Mouse (Mus musculus): ENCODE measurements around the gene Slc35f4. TPM values are rescaled to one million over a fixed set of nuclear protein-coding genes. Genes with fewer than 3 reads are reported as not detected.
"Not testable (repeated sequence)": the region's sequence is repeated elsewhere in the genome, so short reads cannot be mapped to it uniquely, and the experiment has no call there.

The Slc35f4 gene
- total and polyA plus RNA-seq, 2 experiments = not detected

- DNase-seq (ENCODE audit: extremely low read depth, low read depth, low spot score) = no peak
- no peaks in the 10 kb centered on the region for H3K4me1 ChIP-seq (ENCODE audit: control insufficient read depth, insufficient read depth, low read length)
- H3K9ac ChIP-seq (ENCODE audit: low read depth, low read length) = no peak overlapping the region
- no peaks in the 10 kb centered on the region for H3K36me3 ChIP-seq (ENCODE audit: control insufficient read depth, insufficient read depth, low read length)
- no peaks in the 10 kb centered on the region for H3K27me3 ChIP-seq (ENCODE audit: control insufficient read depth, insufficient read depth, low read length)
- no peaks in the 10 kb centered on the region for H3K79me2 ChIP-seq (ENCODE audit: control insufficient read depth, insufficient read depth, low read length)
- H3K27ac ChIP-seq (replicated peaks; ENCODE audit: insufficient read depth, low read depth, low read length) = no peak overlapping the region
- TF ChIP-seq CTCF (IDR thresholded peaks at IDR 0.05; ENCODE audit: low read depth, low read length) = no peak
- TF ChIP-seq POLR2A (IDR thresholded peaks at IDR 0.05; ENCODE audit: extremely low read depth, insufficient read depth, low read length) = no peak
- no peak overlapping the region for H3K4me3 ChIP-seq (ENCODE audit: insufficient read depth, low read depth, low read length)
- 80% methylated on average over 3 of the region's 3 CpGs for WGBS
These were observed 235.7 kb downstream of the Slc35f4 start for GRCm38 (mm10) chr14:49290029-49290745.

GRCm38 (mm10) chr14:49283784-49284655, 241.8 kb downstream of the Slc35f4 start:
- Histone ChIP-seq H3K27me3 (ENCODE audit: control insufficient read depth, insufficient read depth, low read length) (no peaks in the 10 kb centered on the region), H3K9ac (ENCODE audit: low read depth, low read length) (no peak overlapping the region), H3K36me3 (ENCODE audit: control insufficient read depth, insufficient read depth, low read length) (no peaks in the 10 kb centered on the region), H3K4me3 (ENCODE audit: insufficient read depth, low read depth, low read length) (no peak overlapping the region), H3K4me1 (ENCODE audit: control insufficient read depth, insufficient read depth, low read length) (no peaks in the 10 kb centered on the region), H3K27ac (replicated peaks; ENCODE audit: insufficient read depth, low read depth, low read length) (no peak overlapping the region), H3K79me2 (ENCODE audit: control insufficient read depth, insufficient read depth, low read length) (no peaks in the 10 kb centered on the region)
- WGBS = 78% methylated on average over 7 of the region's 7 CpGs
- no peak for DNase-seq (ENCODE audit: extremely low read depth, low read depth, low spot score)
- TF ChIP-seq POLR2A (IDR thresholded peaks at IDR 0.05; ENCODE audit: extremely low read depth, insufficient read depth, low read length) (no peak), CTCF (IDR thresholded peaks at IDR 0.05; ENCODE audit: low read depth, low read length) (no peak)

GRCm38 (mm10) chr14:49278880-49279279, 247.0 kb downstream of the Slc35f4 start:
- H3K27me3 ChIP-seq (ENCODE audit: control insufficient read depth, insufficient read depth, low read length) = no peaks in the 10 kb centered on the region
- 73% methylated on average over 6 of the region's 6 CpGs for WGBS
- H3K79me2 ChIP-seq (ENCODE audit: control insufficient read depth, insufficient read depth, low read length) = no peaks in the 10 kb centered on the region
- H3K4me3 ChIP-seq (ENCODE audit: insufficient read depth, low read depth, low read length) = no peak overlapping the region
- H3K9ac ChIP-seq (ENCODE audit: low read depth, low read length) = no peak overlapping the region
- DNase-seq (ENCODE audit: extremely low read depth, low read depth, low spot score) = no peak
- TF ChIP-seq POLR2A (IDR thresholded peaks at IDR 0.05; ENCODE audit: extremely low read depth, insufficient read depth, low read length) = no peak
- no peak for TF ChIP-seq CTCF (IDR thresholded peaks at IDR 0.05; ENCODE audit: low read depth, low read length)
- no peaks in the 10 kb centered on the region for H3K36me3 ChIP-seq (ENCODE audit: control insufficient read depth, insufficient read depth, low read length)
- no peak overlapping the region for H3K27ac ChIP-seq (replicated peaks; ENCODE audit: insufficient read depth, low read depth, low read length)
- H3K4me1 ChIP-seq (ENCODE audit: control insufficient read depth, insufficient read depth, low read length) = no peaks in the 10 kb centered on the region

GRCm38 (mm10) chr14:49278479-49278878, 247.4 kb downstream of the Slc35f4 start:
- not testable (repeated sequence) for H3K36me3 ChIP-seq (ENCODE audit: control insufficient read depth, insufficient read depth, low read length); H3K79me2 ChIP-seq (ENCODE audit: control insufficient read depth, insufficient read depth, low read length); H3K27ac ChIP-seq (replicated peaks; ENCODE audit: insufficient read depth, low read depth, low read length); H3K27me3 ChIP-seq (ENCODE audit: control insufficient read depth, insufficient read depth, low read length); H3K4me1 ChIP-seq (ENCODE audit: control insufficient read depth, insufficient read depth, low read length); H3K9ac ChIP-seq (ENCODE audit: low read depth, low read length); H3K4me3 ChIP-seq (ENCODE audit: insufficient read depth, low read depth, low read length); DNase-seq (ENCODE audit: extremely low read depth, low read depth, low spot score)
- WGBS = 87% methylated on average over 9 of the region's 9 CpGs

GRCm38 (mm10) chr14:49277642-49278041, 248.2 kb downstream of the Slc35f4 start:
- WGBS = 51% methylated on average over 3 of the region's 3 CpGs
- no peaks in the 10 kb centered on the region for H3K79me2 ChIP-seq (ENCODE audit: control insufficient read depth, insufficient read depth, low read length)
- no peak overlapping the region for H3K4me3 ChIP-seq (ENCODE audit: insufficient read depth, low read depth, low read length)
- TF ChIP-seq POLR2A (IDR thresholded peaks at IDR 0.05; ENCODE audit: extremely low read depth, insufficient read depth, low read length) (no peak), CTCF (IDR thresholded peaks at IDR 0.05; ENCODE audit: low read depth, low read length) (no peak)
- H3K4me1 ChIP-seq (ENCODE audit: control insufficient read depth, insufficient read depth, low read length) = no peaks in the 10 kb centered on the region
- no peak for DNase-seq (ENCODE audit: extremely low read depth, low read depth, low spot score)
- no peak overlapping the region for H3K27ac ChIP-seq (replicated peaks; ENCODE audit: insufficient read depth, low read depth, low read length)
- no peaks in the 10 kb centered on the region for H3K27me3 ChIP-seq (ENCODE audit: control insufficient read depth, insufficient read depth, low read length)
- H3K9ac ChIP-seq (ENCODE audit: low read depth, low read length) = no peak overlapping the region
- no peaks in the 10 kb centered on the region for H3K36me3 ChIP-seq (ENCODE audit: control insufficient read depth, insufficient read depth, low read length)

- H3K79me2 ChIP-seq (ENCODE audit: control insufficient read depth, insufficient read depth, low read length) = no peaks in the 10 kb centered on the region
- DNase-seq (ENCODE audit: extremely low read depth, low read depth, low spot score) = no peak
- H3K27me3 ChIP-seq (ENCODE audit: control insufficient read depth, insufficient read depth, low read length) = no peaks in the 10 kb centered on the region
- H3K27ac ChIP-seq (replicated peaks; ENCODE audit: insufficient read depth, low read depth, low read length) = no peak overlapping the region
- WGBS = 16% methylated on average over 2 of the region's 2 CpGs
- no peaks in the 10 kb centered on the region for H3K36me3 ChIP-seq (ENCODE audit: control insufficient read depth, insufficient read depth, low read length)
- no peak overlapping the region for H3K4me3 ChIP-seq (ENCODE audit: insufficient read depth, low read depth, low read length)
- TF ChIP-seq CTCF (IDR thresholded peaks at IDR 0.05; ENCODE audit: low read depth, low read length) (no peak), POLR2A (IDR thresholded peaks at IDR 0.05; ENCODE audit: extremely low read depth, insufficient read depth, low read length) (no peak)
- no peak overlapping the region for H3K9ac ChIP-seq (ENCODE audit: low read depth, low read length)
- no peaks in the 10 kb centered on the region for H3K4me1 ChIP-seq (ENCODE audit: control insufficient read depth, insufficient read depth, low read length)
These were observed 250.5 kb downstream of the Slc35f4 start for GRCm38 (mm10) chr14:49275376-49275775.
